Mouse (Mus musculus) liver, postnatal 0 days (tissue): ENCODE results near the gene Olfr137. TPM values are rescaled to one million over a fixed set of nuclear protein-coding genes. Genes with fewer than 3 reads are reported as not detected.

ENCODE experiments used
- ATAC-seq: fragments of 200-750 bp; cut with Nextera tagmentation; 2 replicates; pipeline ENCODE4 v1.8.0; 2017; ENCODE audit warnings: mild to moderate bottlenecking, moderate library complexity
- DNase-seq: peaks from one replicate; pipeline ENCODE4 v3.0.0-alpha.2; 2016
- H3K27ac ChIP-seq: fragments of 300-500 bp; sonication (generic); 2 replicates; pipeline ENCODE4 v1.5.1; 2014; ENCODE audit warnings: antibody characterized with exemption, moderate library complexity, mild to moderate bottlenecking, low read depth
- H3K27me3 ChIP-seq: fragments of 300-500 bp; sonication (generic); 2 replicates; pipeline ENCODE4 v1.6.1; 2014; ENCODE audit warnings: low read length, control low read depth, mixed read lengths; ENCODE audit not compliant: insufficient read depth
- H3K36me3 ChIP-seq: fragments of 300-500 bp; sonication (generic); replicated peaks from 2 replicates; pipeline ENCODE4 v1.6.1; 2014; ENCODE audit warnings: mild to moderate bottlenecking, control low read depth, low read length, moderate library complexity, mixed read lengths; ENCODE audit not compliant: insufficient read depth
- H3K4me1 ChIP-seq: fragments of 300-500 bp; sonication (generic); 2 replicates; pipeline ENCODE4 v1.6.1; 2014; ENCODE audit warnings: antibody characterized with exemption, mild to moderate bottlenecking, control low read depth; ENCODE audit not compliant: insufficient read depth
- H3K4me2 ChIP-seq: fragments of 300-500 bp; sonication (generic); 2 replicates; pipeline ENCODE4 v1.6.1; 2014; ENCODE audit warnings: low read depth, mild to moderate bottlenecking, low read length, moderate library complexity, mixed read lengths
- H3K4me3 ChIP-seq: fragments of 300-500 bp; sonication (generic); 2 replicates; pipeline ENCODE4 v1.5.1; 2014; ENCODE audit warnings: low read depth, low read length
- H3K9ac ChIP-seq: fragments of 300-500 bp; sonication (generic); replicated peaks from 2 replicates; pipeline ENCODE4 v1.6.1; 2014; ENCODE audit warnings: mild to moderate bottlenecking, moderate library complexity
- H3K9me3 ChIP-seq: fragments of 300-500 bp; sonication (generic); 2 replicates; pipeline ENCODE4 v1.6.1; 2016; ENCODE audit warnings: mild to moderate bottlenecking, control low read depth, low read length, mixed read lengths
- CTCF ChIP-seq: sonication (generic); IDR thresholded peaks from 2 replicates; pipeline ENCODE4 v1.5.1; 2016; ENCODE audit warnings: antibody characterized with exemption, low read depth
- EP300 ChIP-seq: IDR thresholded peaks from 2 replicates; pipeline ENCODE4 v1.6.1; 2016; ENCODE audit warnings: antibody characterized with exemption, low read depth, mild to moderate bottlenecking
- WGBS: fragments of 180-500 bp; shearing (Covaris S2); extraction: QIAGEN DNeasy Blood & Tissue Kit; methylation state at CpG from one replicate; pipeline ENCODE4 v1.1.7; 2014; ENCODE audit not compliant: insufficient replicate concordance; 5-methylcytosine and 5-hydroxymethylcytosine counted together
- polyA plus RNA-seq: library from polyadenylated mRNA; unstranded; fragments of >200 nt; fragmentation: Nextera tagmentation; extraction: Ambion mirVana; gene quantifications from 2 replicates; pipeline ENCODE4 v1.2.1, GENCODE M21; 2015

Gene Olfr137
- not detected in 2 replicates for polyA plus RNA-seq

GRCm38 (mm10) chr17:38307470-38307869 lies at the start of gene Olfr137:
Gene Olfr137, minus strand, starts transcription at chr17:38307570.
- TF ChIP-seq CTCF (no peak), EP300 (no peak)

GRCm38 (mm10) chr17:38329531-38329930 lies 22.2 kb upstream of the Olfr137 start, which contains the start of gene Olfr136:
Gene Olfr136, plus strand, starts transcription at chr17:38329831.
- no peaks in the 10 kb centered on the region for H3K27me3 ChIP-seq
- TF ChIP-seq CTCF = no peak
- no peak for TF ChIP-seq EP300
- H3K36me3 ChIP-seq = no peaks in the 10 kb centered on the region
- no peak within 1 kb of the TSS for H3K4me3 ChIP-seq
- ATAC-seq (no peak), DNase-seq (no peak)
- H3K27ac ChIP-seq = no peak within 1 kb of the TSS
- no peak within 1 kb of the TSS for H3K9ac ChIP-seq
- no peak within 1 kb of the TSS for H3K4me2 ChIP-seq
- H3K4me1 ChIP-seq = no peaks in the 10 kb centered on the region
- no peaks in the 10 kb centered on the region for H3K9me3 ChIP-seq

More at GRCm38 (mm10) chr17:38307470-38307869, at the start of gene Olfr137:
- Histone ChIP-seq H3K9me3 (peaks cover 2% of the 10 kb centered on the region; the same call in 1 of the 2 replicates), H3K27me3 (no peaks in the 10 kb centered on the region), H3K36me3 (no peaks in the 10 kb centered on the region), H3K4me2 (no peak within 1 kb of the TSS), H3K9ac (no peak within 1 kb of the TSS), H3K4me3 (no peak within 1 kb of the TSS), H3K4me1 (no peaks in the 10 kb centered on the region), H3K27ac (no peak within 1 kb of the TSS)
- ATAC-seq (no peak), DNase-seq (no peak)

- Histone ChIP-seq H3K4me1 (no peaks in the 10 kb centered on the region), H3K9me3 (no peaks in the 10 kb centered on the region), H3K4me2 (no peak within 1 kb of the TSS), H3K27ac (no peak within 1 kb of the TSS), H3K9ac (no peak within 1 kb of the TSS), H3K4me3 (no peak within 1 kb of the TSS), H3K27me3 (no peaks in the 10 kb centered on the region), H3K36me3 (no peaks in the 10 kb centered on the region)
- WGBS = 56% methylated on average over 1 of the region's 1 CpGs
- no peak for DNase-seq
- TF ChIP-seq EP300 = no peak
- TF ChIP-seq CTCF = no peak
- ATAC-seq = no peak
Observed at GRCm38 (mm10) chr17:38260735-38261134, 46.6 kb downstream of the Olfr137 start, which contains the start of gene Olfr138. Gene Olfr138, plus strand, starts transcription at chr17:38261035.

Other genes with a start within 250 kb of the Olfr137 start
- gene Olfr129, start 247.5 kb downstream of the Olfr137 start, polyA plus RNA-seq = not detected in 2 replicates
- gene Olfr130, start 243.6 kb downstream of the Olfr137 start, polyA plus RNA-seq = not detected in 2 replicates
- gene Olfr131, start 218.9 kb downstream of the Olfr137 start, polyA plus RNA-seq = not detected in 2 replicates
- gene Olfr132, start 173.0 kb downstream of the Olfr137 start, polyA plus RNA-seq = not detected in 2 replicates
- not detected in 2 replicates for gene Olfr133, start 162.3 kb downstream of the Olfr137 start, polyA plus RNA-seq
- not detected in 2 replicates for gene Olfr134, start 136.2 kb downstream of the Olfr137 start, polyA plus RNA-seq
- gene Olfr135, start 103.2 kb downstream of the Olfr137 start, polyA plus RNA-seq = not detected in 2 replicates
- gene Olfr138, start 46.5 kb downstream of the Olfr137 start, polyA plus RNA-seq = not detected in 2 replicates
- not detected in 2 replicates for gene Olfr136, start 22.3 kb upstream of the Olfr137 start, polyA plus RNA-seq
- gene Esp36, start 112.6 kb upstream of the Olfr137 start, polyA plus RNA-seq = not detected in 2 replicates
- not detected in 2 replicates for gene Esp34, start 246.6 kb upstream of the Olfr137 start, polyA plus RNA-seq